Mouse (Mus musculus): ENCODE measurements around the gene Stx16. TPM values are rescaled to one million over a fixed set of nuclear protein-coding genes. Genes with fewer than 3 reads are reported as not detected.

The Stx16 gene
- polyA plus RNA-seq, 1 experiment = 57.3 TPM

DNA sequence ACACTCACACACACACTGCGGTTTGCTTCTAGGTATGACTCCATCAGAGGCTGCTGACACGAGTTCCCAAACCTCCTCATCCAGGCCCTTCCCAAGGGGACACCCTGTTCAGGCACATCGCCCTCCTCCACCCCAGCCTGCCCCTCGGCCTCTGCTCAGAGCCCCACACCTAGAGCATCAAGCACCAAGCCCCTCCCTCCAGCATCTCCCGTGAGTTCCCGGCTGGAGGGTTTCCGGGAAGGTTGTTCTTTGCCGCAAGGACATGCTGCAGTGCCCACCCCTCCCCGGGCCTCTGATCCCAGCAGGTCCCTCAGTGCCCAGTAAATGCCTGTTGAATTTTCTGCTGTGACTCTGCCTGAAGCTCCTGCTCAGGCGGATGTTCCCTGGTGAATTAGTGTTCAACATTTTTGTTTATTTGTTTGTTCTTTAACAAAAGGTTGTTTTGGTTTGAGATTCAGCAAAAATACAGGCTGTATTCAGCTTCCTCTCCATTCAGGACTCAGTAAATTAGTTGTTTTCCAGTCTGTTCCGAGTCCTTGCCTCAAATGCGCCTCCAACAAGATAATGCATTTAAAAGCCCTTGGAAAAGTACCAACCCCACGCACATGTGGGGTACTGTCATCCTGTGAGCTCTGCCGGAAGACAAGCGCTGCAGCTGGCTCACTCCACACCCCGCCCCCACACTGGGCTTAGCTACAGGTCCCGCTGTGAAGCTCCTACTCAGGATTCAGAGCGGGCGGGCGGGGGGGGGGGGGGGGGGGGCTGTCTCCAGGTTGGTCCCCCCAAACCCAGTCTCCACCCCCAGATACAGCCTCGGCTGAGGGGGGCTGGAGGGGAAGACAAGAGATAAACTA, 50.6 kb downstream of the Stx16 start:
- Histone ChIP-seq H3K9ac (ENCODE audit: low read depth, poor library complexity, severe bottlenecking) (no peak overlapping the region), H3K27me3 (ENCODE audit: control insufficient read depth, insufficient read depth, low read length, poor library complexity, severe bottlenecking) (no peaks in the 10 kb centered on the region), H3K9me3 (replicated peaks; ENCODE audit: control insufficient read depth, insufficient read depth, low read length, poor library complexity, severe bottlenecking) (no peaks in the 10 kb centered on the region), H3K4me1 (ENCODE audit: control insufficient read depth, insufficient read depth, low read length) (peaks cover 2% of the 10 kb centered on the region), H3K4me3 (ENCODE audit: low read depth, low read length) (no peak overlapping the region), H3K27ac (ENCODE audit: insufficient read depth, low read length) (no peak overlapping the region), H3K36me3 (ENCODE audit: control insufficient read depth, insufficient read depth, low read length, poor library complexity, severe bottlenecking) (no peaks in the 10 kb centered on the region)
- TF ChIP-seq EP300 (IDR thresholded peaks at IDR 0.05; ENCODE audit: insufficient read depth, low read depth, low read length) (no peak), CTCF (IDR thresholded peaks at IDR 0.05; ENCODE audit: low read depth, low read length) (no peak), POLR2A (IDR thresholded peaks at IDR 0.05; ENCODE audit: insufficient read depth, low read length) (no peak)

DNA sequence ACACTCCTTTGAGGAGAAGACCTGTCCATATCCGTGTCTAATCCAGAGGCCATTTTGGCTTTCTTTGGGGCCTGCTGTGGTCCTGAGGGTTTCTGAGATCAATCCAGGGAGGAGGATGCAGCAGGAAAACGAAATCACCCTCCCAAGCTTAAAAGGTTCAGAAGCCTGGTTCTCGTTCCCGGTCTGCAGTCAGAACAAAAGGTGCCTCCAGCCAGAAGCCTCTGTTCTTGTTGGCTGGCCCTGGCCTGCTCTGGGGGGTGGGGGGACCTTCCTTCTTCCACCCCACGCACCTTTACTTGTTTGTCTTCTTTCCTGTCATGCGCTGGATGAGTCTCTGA, 51.2 kb downstream of the Stx16 start:
- no peaks in the 10 kb centered on the region for H3K9me3 ChIP-seq (replicated peaks; ENCODE audit: control insufficient read depth, insufficient read depth, low read length, poor library complexity, severe bottlenecking)
- H3K4me1 ChIP-seq (ENCODE audit: control insufficient read depth, insufficient read depth, low read length) = peaks cover 2% of the 10 kb centered on the region
- no peak overlapping the region for H3K27ac ChIP-seq (ENCODE audit: insufficient read depth, low read length)
- no peak overlapping the region for H3K9ac ChIP-seq (ENCODE audit: low read depth, poor library complexity, severe bottlenecking)
- no peaks in the 10 kb centered on the region for H3K27me3 ChIP-seq (ENCODE audit: control insufficient read depth, insufficient read depth, low read length, poor library complexity, severe bottlenecking)
- H3K4me3 ChIP-seq (ENCODE audit: low read depth, low read length) = no peak overlapping the region
- H3K36me3 ChIP-seq (ENCODE audit: control insufficient read depth, insufficient read depth, low read length, poor library complexity, severe bottlenecking) = no peaks in the 10 kb centered on the region
- no peak for TF ChIP-seq CTCF (IDR thresholded peaks at IDR 0.05; ENCODE audit: low read depth, low read length)
- TF ChIP-seq EP300 (IDR thresholded peaks at IDR 0.05; ENCODE audit: insufficient read depth, low read depth, low read length) = no peak
- no peak for TF ChIP-seq POLR2A (IDR thresholded peaks at IDR 0.05; ENCODE audit: insufficient read depth, low read length)

DNA sequence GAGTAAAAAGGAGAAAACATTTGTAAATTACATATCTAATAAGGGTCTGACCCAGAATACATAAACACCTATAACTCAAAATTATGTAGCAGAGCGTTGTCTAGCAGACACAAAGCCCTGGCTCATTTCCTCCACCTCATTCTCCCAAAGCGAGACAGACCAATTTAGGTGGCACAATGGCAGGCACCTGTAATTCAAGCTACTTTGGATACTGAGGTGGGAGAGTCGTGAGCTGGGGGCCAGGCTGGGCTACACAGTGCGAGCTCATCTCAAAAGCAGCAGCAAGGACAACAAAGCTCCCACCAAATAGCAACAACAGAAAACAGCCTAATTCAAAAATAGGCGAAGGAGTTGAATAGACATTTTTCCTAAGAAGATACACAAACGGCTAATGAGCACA, 52.8 kb downstream of the Stx16 start:
- H3K9me3 ChIP-seq (replicated peaks; ENCODE audit: control insufficient read depth, insufficient read depth, low read length, poor library complexity, severe bottlenecking) = no peaks in the 10 kb centered on the region
- no peak overlapping the region for H3K9ac ChIP-seq (ENCODE audit: low read depth, poor library complexity, severe bottlenecking)
- H3K36me3 ChIP-seq (ENCODE audit: control insufficient read depth, insufficient read depth, low read length, poor library complexity, severe bottlenecking) = no peaks in the 10 kb centered on the region
- TF ChIP-seq EP300 (IDR thresholded peaks at IDR 0.05; ENCODE audit: insufficient read depth, low read depth, low read length) (no peak), CTCF (IDR thresholded peaks at IDR 0.05; ENCODE audit: low read depth, low read length) (no peak), POLR2A (IDR thresholded peaks at IDR 0.05; ENCODE audit: insufficient read depth, low read length) (no peak)
- H3K27ac ChIP-seq (ENCODE audit: insufficient read depth, low read length) = no peak overlapping the region
- H3K27me3 ChIP-seq (ENCODE audit: control insufficient read depth, insufficient read depth, low read length, poor library complexity, severe bottlenecking) = no peaks in the 10 kb centered on the region
- H3K4me3 ChIP-seq (ENCODE audit: low read depth, low read length) = no peak overlapping the region
- H3K4me1 ChIP-seq (ENCODE audit: control insufficient read depth, insufficient read depth, low read length) = peaks cover 2% of the 10 kb centered on the region

DNA sequence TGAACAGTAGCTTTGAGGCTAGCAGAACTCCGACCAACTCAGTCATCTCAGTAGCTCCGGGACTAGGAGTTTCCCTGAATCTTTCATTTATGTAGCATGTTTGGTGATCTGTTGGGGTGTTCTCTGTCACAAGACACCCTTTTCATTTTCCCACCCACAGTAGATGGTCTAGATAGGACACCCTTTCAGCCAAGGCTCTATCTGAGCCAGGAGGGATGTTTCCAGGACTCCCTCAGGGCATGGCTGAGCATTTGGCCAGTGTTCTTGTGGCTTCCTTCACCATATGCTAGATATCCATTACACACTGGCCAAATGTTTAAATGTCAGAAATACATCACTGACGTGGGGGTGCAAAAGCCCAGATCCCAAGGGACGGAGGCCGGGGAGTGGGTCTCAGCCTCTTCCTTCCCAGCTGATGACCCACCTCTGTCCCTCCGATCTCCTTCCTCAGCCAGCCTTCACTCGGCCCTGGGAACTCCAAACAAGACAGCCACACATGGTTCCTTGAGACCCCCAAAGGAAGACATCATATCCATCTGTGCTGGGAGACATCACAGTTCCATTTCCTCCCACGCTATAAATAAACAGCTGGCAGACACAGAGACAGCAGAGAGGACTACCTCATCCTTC, 54.5 kb downstream of the Stx16 start:
- Histone ChIP-seq H3K9me3 (replicated peaks; ENCODE audit: control insufficient read depth, insufficient read depth, low read length, poor library complexity, severe bottlenecking) (no peaks in the 10 kb centered on the region), H3K27me3 (ENCODE audit: control insufficient read depth, insufficient read depth, low read length, poor library complexity, severe bottlenecking) (no peaks in the 10 kb centered on the region), H3K4me1 (ENCODE audit: control insufficient read depth, insufficient read depth, low read length) (peaks cover 2% of the 10 kb centered on the region), H3K27ac (ENCODE audit: insufficient read depth, low read length) (no peak overlapping the region), H3K4me3 (ENCODE audit: low read depth, low read length) (no peak overlapping the region), H3K36me3 (ENCODE audit: control insufficient read depth, insufficient read depth, low read length, poor library complexity, severe bottlenecking) (no peaks in the 10 kb centered on the region), H3K9ac (ENCODE audit: low read depth, poor library complexity, severe bottlenecking) (no peak overlapping the region)
- TF ChIP-seq EP300 (IDR thresholded peaks at IDR 0.05; ENCODE audit: insufficient read depth, low read depth, low read length) (no peak), POLR2A (IDR thresholded peaks at IDR 0.05; ENCODE audit: insufficient read depth, low read length) (no peak), CTCF (IDR thresholded peaks at IDR 0.05; ENCODE audit: low read depth, low read length) (no peak)

DNA sequence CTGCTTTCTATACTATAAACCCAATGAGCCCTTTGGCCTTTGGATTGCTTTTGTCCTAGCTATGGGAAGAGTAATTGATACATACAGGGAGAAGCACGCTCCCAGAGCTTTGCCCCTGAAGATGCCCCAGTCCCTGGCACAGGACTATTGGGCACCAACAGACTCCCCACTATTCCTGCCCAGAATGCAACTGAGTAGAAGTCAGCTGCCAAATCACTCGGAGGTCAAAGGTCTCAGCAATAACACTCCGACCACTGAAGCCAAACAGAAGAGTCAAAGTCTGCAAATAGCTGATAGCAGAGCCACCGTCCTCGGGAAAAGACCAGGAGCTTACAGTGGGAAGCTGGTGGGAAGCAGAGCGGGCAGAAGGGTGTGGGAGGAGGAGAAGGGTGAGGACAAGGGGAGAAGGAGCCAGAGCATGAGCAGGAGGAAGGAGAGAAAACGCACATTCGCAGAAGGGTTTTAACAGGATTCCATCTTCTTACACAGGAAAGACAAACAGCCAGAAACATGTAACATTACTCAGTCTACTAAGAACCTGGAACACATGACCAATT, 56.4 kb downstream of the Stx16 start:
- no peaks in the 10 kb centered on the region for H3K4me1 ChIP-seq (ENCODE audit: control insufficient read depth, insufficient read depth, low read length)
- H3K4me3 ChIP-seq (ENCODE audit: low read depth, low read length) = no peak overlapping the region
- no peaks in the 10 kb centered on the region for H3K9me3 ChIP-seq (replicated peaks; ENCODE audit: control insufficient read depth, insufficient read depth, low read length, poor library complexity, severe bottlenecking)
- TF ChIP-seq CTCF (IDR thresholded peaks at IDR 0.05; ENCODE audit: low read depth, low read length) (no peak), POLR2A (IDR thresholded peaks at IDR 0.05; ENCODE audit: insufficient read depth, low read length) (no peak), EP300 (IDR thresholded peaks at IDR 0.05; ENCODE audit: insufficient read depth, low read depth, low read length) (no peak)
- no peak overlapping the region for H3K9ac ChIP-seq (ENCODE audit: low read depth, poor library complexity, severe bottlenecking)
- no peak overlapping the region for H3K27ac ChIP-seq (ENCODE audit: insufficient read depth, low read length)
- no peaks in the 10 kb centered on the region for H3K36me3 ChIP-seq (ENCODE audit: control insufficient read depth, insufficient read depth, low read length, poor library complexity, severe bottlenecking)
- no peaks in the 10 kb centered on the region; the same call in 1 of the 2 replicates for H3K27me3 ChIP-seq (ENCODE audit: control insufficient read depth, insufficient read depth, low read length, poor library complexity, severe bottlenecking)

Other genes with a start within 250 kb of the Stx16 start
- 28.7 TPM in 2 replicates for gene Npepl1, start 34.0 kb downstream of the Stx16 start, polyA plus RNA-seq (2011; ENCODE audit: insufficient read depth, insufficient read length, low read depth, missing spikeins)
- 394 and 424 TPM in 2 replicates for gene Gnas, start 208.0 kb downstream of the Stx16 start, polyA plus RNA-seq (2011; ENCODE audit: insufficient read depth, insufficient read length, low read depth, missing spikeins)